Mouse (Mus musculus) urinary bladder, postnatal 4 days (tissue): Measurements from ENCODE around the gene Fbxw17.
"Not testable (repeated sequence)": the region's sequence is repeated elsewhere in the genome, so short reads cannot be mapped to it uniquely, and the experiment has no call there.

Experiments
- DNase-seq, 2 experiments: peaks; one replicate each; pipeline ENCODE4 v3.0.0; 2021 to 2022; ENCODE audit warnings: low spot score in 2 of 2

The Fbxw17 gene

DNA sequence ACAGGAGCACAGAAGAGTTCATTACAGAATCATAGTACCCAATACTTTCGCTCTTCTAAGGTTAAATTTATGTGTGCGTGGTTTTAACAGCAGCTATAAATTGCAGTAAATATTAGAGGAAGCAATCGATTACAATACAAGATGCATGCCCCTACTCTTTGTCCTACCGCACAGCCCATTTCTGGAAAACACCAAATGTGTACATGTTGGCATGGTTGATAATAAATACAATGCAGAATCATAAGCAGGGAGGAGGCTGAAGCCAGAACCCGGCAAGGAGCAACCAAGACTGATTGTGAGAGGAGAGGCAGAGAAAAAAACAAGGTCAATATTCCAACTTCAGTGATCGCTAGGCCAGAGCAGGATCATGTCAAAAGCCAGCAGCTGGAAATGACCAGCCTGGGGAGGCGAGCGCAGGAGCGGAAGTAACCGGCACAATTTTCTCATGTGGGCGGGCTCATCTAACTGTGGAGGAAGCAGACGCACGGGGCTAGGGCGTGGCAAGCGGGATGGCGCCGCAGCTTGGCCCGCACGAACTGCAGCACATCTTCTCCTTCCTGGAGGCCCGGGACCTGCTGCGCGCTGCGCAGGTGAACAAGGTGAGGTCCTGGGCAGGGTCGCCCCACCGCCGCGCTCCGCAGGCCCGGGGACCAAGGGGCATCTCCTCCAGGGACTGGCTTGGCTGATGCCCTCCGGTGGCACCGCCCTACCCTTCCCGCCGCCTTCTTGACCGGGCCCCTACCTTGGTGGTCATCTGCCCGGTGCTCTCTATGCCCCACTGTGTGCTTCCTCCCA is at the start of gene Fbxw17:
TSS of gene Fbxw17 (plus strand) at position 476 of the 795 bp plus-strand sequence.
- DNase-seq = peak; percentile 67 to 75

GRCm38 (mm10) chr13:50372934-50373705 is 44.5 kb upstream of the Fbxw17 start:
- DNase-seq = not testable (repeated sequence)

DNA sequence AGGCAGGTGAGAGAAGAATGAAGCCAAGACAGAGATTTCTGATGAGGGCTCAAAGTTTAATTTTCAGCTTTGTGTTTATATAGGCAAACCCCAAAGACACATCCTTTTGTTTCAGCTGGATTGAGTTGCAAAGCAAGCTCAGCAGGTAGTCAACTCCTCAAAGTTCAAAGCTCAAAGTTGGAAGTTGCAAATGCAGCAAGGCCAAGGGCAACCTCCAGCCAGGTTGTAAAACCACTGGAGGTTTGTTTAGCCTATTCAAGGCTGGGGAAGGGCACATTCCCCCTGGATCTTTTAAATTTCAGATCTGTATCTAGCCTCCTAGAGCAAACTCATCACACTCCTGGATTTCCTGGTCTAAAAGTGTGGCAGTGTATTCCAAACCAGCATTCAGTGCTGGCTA is 28.5 kb upstream of the Fbxw17 start:
- not testable (repeated sequence) for DNase-seq

- DNase-seq = peak in 1 of 2 experiments; percentile 33
These were observed 757 bp downstream of the Fbxw17 start for GRCm38 (mm10) chr13:50418421-50418820.

GRCm38 (mm10) chr13:50423625-50424209 is 6.1 kb downstream of the Fbxw17 start:
- DNase-seq = no peak

DNA sequence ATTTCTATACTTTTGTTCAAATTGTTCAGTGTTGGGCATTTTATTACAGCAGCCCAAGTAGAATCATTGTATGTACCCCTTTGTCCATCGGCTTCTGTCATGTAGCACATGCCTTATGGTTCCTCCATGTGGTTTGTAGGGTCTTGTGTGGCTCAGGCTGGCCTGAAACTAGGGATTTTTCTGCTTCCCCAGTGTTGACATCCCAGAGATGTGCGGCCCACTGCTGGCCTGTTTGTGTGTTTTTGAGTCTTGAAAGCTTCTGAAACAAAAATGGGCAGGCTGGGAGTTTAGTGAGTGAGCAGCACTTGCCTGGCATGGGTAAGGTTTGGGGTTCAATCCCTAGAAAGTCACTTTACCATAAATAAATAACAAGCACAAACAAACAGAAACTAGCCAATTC is 6.9 kb downstream of the Fbxw17 start:
- no peak for DNase-seq

DNA sequence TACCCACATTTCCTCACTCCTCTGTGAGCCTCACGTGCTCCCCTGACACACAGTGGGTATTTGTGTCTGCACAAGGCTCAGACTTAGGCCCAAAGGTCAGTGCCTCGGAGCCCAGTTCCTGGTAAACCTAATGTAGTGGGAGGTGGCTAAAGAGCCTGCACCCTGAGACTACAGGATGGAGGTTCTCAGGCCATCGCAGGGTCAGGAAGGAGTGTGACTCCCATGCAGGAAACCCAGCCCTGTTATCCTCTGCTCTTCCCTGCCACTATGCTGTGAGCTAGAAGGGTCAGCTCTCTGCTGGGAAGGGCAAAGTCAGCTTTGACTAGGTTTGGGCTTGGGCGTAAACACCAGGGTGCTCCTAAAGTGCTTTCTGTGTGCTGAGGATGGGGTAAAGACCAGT is 9.0 kb downstream of the Fbxw17 start:
- DNase-seq = no peak

DNA sequence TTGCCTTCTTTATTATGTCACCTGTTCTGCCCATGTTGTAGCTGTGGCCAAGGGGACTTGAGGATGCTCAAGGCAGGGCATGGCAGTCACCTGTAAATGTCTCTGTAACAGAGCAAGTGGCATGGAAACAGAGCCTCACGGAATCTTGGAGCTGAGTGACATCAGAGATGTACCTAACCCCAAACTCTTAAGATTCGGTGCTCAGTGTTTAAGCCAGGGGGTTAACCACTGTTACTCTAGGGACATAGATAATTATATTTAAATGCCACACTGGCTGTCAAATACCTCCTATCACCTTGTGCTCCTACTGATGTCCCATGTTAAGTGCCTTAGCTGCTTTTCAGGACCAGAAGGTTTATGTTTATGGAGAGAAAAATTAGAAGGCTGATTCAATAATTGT is 26.1 kb downstream of the Fbxw17 start, which contains the start of gene Gm47429:
TSS of gene Gm47429 (minus strand) at position 101 of the 400 bp plus-strand sequence.
- DNase-seq = no peak

GRCm38 (mm10) chr13:50445261-50445660 is 27.6 kb downstream of the Fbxw17 start:
- no peak for DNase-seq

- not testable (repeated sequence) for DNase-seq
These were observed 34.6 kb downstream of the Fbxw17 start for GRCm38 (mm10) chr13:50452266-50452665.

GRCm38 (mm10) chr13:50453426-50453825 is 35.8 kb downstream of the Fbxw17 start:
- DNase-seq = no peak

DNA sequence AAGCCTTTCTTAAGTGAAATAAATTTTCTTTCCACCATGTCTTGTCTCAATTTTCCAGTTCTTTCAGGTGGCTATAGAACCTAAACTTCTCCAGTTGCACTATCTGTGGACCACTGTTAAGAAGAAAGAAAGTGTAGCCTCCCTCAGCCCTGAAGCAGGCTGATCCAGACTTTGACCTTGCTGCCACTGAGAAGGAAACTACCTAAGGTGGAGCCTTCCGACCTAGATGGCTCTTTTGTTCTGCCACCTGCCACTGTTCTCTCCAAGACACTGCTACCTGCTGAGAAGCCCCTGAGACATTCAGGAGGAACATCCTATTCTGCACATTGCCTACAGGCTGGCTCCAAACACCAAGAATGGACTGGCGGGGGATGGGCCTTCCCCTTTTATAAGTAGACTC is 42.8 kb downstream of the Fbxw17 start:
- not testable (repeated sequence) for DNase-seq

DNA sequence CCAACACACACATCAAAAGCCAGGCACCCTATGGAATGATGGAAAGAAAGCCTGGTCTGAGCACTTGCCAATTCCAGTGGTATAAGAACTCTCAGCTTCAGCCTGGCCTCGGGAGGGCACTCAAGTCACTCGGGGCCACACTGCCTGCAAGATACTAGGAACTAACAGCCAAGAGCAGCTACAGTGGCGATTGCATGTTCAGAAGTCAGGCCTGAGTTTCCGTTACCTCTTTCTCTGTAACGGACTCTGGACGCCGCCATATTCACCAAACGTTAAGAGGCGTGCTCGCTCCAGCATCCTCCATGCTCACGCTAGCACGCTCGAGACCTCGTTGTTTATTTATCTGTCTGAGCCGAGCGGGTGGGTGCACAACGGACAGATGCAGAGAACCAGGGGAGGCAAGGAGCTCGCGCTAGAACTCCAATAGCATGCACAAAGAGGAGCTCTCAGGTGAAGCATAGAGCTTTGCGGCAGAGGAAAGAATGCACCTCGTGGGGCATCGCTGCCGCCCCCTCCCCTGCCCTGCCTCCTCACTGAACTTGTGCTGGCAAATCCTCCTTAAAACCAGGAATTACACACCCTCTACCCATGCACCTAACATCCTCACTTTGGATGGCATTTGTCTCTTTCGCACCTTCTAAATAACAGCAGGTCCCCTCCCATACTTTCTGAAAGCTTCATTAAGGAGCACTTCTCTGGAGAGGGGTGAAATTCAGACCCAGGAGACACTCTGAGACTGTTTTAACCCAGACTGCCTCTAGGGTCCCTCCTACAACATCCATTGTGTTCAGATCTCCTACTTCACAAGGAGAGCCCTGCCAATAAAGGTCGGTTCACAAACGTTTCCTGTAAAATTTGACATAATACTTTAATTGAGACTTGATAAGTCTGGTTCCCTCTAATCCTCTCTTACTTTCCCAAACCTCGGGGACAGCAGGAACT is 47.2 kb downstream of the Fbxw17 start:
- DNase-seq = no peak

- no peak for DNase-seq
These were observed 49.3 kb downstream of the Fbxw17 start, which contains the start of gene Nutm2 for GRCm38 (mm10) chr13:50467007-50467406. Nutm2 (plus strand) TSS chr13:50467307.
